Mouse (Mus musculus): ENCODE results near the gene Zfp358.

The Zfp358 gene

DNA sequence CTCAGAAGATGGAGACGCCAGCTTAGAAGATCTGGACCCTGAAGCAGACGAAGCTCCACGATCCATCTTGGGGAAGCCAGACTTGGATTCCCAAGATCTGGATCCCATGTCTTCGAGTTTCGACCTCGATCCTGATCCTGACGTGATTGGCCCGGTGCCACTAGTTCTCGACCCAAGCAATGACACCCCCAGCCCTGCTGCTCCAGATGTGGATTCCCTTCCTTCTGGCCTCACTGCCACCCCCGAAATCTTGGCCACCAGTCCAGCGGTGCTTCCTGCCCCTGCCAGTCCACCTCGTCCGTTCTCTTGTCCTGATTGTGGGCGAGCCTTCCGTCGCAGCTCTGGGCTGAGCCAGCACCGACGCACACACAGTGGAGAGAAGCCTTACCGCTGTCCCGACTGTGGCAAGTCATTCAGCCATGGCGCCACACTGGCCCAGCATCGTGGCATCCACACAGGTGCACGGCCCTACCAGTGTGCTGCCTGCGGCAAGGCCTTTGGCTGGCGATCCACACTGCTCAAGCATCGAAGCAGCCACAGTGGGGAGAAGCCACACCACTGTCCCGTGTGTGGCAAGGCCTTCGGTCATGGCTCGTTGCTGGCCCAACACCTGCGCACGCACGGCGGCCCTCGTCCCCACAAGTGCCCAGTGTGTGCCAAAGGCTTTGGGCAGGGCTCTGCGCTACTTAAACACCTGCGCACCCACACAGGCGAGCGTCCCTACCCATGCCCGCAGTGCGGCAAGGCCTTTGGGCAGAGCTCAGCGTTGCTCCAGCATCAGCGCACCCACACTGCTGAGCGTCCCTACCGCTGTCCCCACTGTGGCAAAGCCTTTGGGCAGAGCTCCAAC lies 2.9 kb downstream of the Zfp358 start:
- in situ Hi-C loops (cut with MboI; ENCODE audit: low pct_unique_long_range_greater_than_20kb in 1 of 2, low sequenced_read_pairs in 2 of 2, unreplicated experiment in 1 of 2), result no loop called here

DNA sequence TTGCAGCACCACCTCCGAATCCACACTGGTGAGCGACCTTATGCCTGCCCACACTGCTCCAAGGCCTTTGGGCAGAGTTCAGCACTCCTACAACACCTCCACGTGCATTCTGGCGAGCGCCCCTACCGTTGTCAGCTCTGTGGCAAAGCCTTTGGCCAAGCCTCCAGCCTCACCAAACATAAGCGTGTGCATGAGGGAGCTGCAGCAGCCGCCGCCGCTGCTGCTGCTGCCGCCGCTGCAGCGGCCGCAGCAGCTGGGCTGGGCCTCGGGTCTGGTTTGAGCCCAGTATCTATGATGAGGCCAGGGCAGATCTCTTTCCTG lies 3.5 kb downstream of the Zfp358 start:
- in situ Hi-C loops (cut with MboI; ENCODE audit: low pct_unique_long_range_greater_than_20kb in 1 of 2, low sequenced_read_pairs in 2 of 2, unreplicated experiment in 1 of 2), result no loop called here

DNA sequence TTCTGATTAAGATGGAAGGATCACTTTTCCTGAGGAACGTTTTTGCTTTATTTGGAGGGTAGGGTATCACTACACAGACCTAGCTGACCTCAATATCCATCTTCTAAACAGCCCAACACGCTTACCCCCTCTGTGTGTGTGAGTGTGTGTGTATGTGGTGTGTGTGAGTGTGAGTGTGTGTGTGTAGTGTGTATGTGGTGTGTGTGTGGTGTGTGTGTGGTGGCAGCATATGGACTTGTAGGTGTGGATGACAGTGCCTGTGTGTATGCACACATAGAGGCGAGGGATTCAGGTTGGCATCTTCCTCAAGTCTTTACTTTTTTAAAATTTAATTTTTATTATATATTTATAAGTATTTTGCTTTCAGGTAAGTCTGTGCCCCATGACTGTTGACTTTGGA lies 5.6 kb downstream of the Zfp358 start:
- in situ Hi-C loops (cut with MboI; ENCODE audit: low pct_unique_long_range_greater_than_20kb in 1 of 2, low sequenced_read_pairs in 2 of 2, unreplicated experiment in 1 of 2), result no loop called here

DNA sequence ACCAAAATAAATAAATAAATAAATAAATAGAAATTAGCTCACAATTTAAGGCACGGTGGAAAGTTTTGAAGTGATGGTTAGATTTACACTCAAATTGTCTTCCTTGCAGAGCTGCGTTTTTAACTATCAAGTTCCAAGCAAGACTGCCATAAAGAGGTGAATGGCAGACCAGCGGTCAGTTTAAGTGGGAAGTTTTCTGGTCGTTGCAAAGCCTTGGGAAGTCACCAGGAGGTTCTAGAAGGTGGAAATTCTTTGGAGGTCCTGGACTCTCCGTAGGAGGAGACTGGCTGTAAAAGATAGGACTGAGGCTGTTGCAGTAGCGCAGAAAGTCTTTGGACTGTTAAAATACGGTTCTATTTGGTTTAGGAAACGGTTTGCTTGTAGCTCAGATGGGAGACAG lies 6.8 kb downstream of the Zfp358 start:
- in situ Hi-C loops (cut with MboI; ENCODE audit: low pct_unique_long_range_greater_than_20kb in 1 of 2, low sequenced_read_pairs in 2 of 2, unreplicated experiment in 1 of 2), result no loop called here

DNA sequence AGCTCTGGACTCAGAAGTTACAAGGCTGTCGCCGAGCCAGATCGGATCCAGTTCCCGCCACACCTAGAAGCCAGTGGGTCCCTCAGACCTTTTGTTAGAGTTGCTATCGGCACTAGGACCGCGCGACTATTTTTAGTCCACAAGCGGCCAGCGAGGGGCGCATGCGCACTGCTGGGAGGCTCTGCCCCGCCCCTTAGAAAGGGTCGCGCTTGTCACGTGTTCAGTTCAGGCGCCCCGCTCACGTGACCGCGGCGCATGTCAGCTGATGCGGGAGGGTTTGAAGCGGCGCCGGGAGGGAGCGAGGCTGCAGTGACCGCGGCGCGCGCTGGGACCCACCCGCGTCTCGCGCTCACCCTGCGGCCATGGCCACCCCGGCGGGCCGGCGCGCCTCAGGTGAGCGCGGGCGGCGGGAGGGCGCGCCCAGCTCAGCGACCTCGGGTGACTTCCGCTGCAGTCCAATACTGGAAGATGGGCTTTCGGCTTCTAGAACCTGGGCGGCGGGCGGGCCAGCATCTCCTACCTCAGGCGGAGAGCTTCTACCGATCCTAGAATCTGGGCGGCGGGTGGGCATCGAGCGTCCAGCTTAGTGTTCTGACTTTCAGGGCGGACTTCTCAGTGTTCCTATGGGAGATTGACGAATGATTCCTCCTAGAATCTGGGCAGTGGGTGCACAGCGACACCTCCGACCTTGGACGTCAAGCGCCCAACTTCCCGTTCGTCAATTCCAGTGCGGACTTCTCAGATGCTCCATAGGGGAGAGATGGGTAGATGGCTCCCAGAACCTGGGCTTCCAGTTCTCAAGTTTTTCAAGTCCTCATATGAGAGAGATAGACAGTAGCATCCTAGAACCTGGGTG lies 7.5 kb downstream of the Zfp358 start, which contains the start of gene Mcoln1:
Gene Mcoln1 (plus strand): TSS at position 223 of the 856 bp plus-strand sequence.
- in situ Hi-C loops (cut with MboI; ENCODE audit: low pct_unique_long_range_greater_than_20kb in 1 of 2, low sequenced_read_pairs in 2 of 2, unreplicated experiment in 1 of 2), result no loop called here

DNA sequence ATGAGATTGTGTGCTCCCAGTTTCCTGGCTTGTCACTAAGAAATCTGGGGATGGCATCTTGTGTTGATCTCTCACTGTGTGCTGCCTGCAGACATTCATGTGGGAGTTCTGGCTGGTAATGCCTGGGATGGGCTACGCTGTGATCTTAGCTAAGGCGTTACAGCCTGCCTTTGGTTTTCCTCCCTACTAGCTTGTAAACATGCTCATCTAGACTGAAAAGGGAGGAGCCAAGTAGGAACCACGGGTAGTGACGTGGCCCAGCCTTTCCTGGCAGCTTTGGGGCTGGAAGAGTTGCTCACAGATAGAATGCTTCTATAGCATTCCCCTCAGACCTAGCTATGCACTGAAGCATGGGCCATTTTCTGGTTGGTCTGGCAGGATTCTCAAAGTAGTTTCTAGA lies 9.3 kb downstream of the Zfp358 start:
- in situ Hi-C loops (cut with MboI; ENCODE audit: low pct_unique_long_range_greater_than_20kb in 1 of 2, low sequenced_read_pairs in 2 of 2, unreplicated experiment in 1 of 2), result no loop called here

DNA sequence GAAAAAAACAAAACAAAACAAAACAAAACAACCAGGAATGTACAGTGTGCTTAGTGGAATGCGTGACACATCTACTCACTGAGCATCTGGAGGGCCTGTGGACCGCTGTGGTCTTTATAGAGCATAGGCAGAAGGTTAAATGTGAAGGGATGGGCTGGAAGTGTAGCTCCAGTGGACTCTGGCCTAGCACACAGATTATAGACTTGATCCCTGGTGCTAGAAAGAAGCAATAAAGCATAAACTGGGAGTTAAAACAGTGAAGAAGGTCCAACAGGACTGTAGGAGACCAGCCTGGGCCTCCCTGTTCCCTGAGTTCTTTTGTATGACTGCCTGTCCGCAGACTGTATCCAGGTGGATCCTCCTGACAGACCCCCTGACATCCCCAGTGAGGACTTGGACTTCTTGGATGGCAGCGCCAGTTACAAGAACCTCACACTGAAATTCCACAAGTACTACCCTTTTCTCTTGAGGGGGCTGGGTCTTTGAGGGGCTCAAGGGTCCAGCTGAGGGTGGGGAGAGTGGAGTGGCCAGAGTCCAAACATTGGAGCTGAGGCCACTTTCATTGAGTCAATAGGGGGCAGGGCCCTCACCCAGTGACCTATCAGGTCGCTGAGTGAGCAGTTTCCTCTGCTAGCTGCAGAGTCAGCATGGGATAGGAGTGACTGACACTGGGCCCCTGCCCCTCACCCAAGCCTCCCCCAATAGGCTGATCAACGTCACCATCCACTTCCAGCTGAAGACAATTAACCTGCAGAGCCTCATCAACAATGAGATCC lies 15.2 kb downstream of the Zfp358 start:
- in situ Hi-C loops (cut with MboI; ENCODE audit: low pct_unique_long_range_greater_than_20kb in 1 of 2, low sequenced_read_pairs in 2 of 2, unreplicated experiment in 1 of 2), result no loop called here

DNA sequence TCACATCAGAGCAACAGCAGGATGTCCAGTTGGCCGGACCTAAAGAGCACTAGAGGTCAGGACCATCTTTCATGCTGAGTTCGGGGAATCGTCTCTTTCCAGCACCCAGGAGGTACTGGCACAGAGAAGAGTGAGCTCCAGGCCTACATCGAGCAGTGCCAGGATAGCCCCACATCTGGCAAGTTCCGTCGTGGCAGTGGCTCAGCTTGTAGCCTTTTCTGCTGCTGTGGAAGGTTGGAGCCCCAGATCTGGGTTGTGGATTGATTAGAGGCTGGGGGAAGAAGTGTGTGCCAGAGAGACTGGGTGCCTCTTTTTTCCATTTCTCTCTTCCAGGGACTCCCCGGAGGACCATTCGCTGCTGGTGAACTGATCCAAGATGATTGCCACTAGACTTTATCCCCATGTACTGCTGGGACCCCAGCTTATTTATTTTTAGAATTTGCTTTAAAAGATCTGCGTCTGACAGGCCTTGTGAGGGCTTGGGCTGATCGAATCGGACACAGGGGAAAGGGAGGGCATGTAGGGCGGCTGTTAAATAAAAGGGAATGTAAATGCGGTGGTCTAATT lies 21.8 kb downstream of the Zfp358 start:
- in situ Hi-C loops (cut with MboI; ENCODE audit: low pct_unique_long_range_greater_than_20kb in 1 of 2, low sequenced_read_pairs in 2 of 2, unreplicated experiment in 1 of 2), result no loop called here

DNA sequence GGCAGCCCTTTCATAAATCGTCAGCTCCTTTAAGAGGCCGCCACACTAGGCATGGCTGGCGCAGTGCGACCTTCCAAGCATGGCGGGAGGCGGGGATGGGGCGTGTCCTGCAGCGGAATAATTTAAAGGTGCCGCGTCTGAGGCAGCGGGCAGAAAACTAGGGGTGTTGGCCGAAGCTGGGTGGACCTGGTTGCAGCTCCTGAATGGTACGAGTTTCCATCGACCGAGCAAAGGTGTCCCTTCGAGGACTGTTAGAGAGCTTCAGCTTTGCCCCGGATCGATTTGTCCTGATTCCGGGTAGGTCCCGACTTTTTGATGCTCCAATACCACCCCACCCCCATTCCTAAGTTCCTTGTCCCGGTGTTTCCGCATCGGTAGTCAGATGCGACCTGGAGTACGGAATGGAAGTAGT lies 22.3 kb downstream of the Zfp358 start, which contains the start of gene Pnpla6:
Gene Pnpla6 (plus strand): TSS at position 125 of the 412 bp plus-strand sequence.
- in situ Hi-C loops (cut with MboI; ENCODE audit: low pct_unique_long_range_greater_than_20kb in 1 of 2, low sequenced_read_pairs in 2 of 2, unreplicated experiment in 1 of 2), result no loop called here

DNA sequence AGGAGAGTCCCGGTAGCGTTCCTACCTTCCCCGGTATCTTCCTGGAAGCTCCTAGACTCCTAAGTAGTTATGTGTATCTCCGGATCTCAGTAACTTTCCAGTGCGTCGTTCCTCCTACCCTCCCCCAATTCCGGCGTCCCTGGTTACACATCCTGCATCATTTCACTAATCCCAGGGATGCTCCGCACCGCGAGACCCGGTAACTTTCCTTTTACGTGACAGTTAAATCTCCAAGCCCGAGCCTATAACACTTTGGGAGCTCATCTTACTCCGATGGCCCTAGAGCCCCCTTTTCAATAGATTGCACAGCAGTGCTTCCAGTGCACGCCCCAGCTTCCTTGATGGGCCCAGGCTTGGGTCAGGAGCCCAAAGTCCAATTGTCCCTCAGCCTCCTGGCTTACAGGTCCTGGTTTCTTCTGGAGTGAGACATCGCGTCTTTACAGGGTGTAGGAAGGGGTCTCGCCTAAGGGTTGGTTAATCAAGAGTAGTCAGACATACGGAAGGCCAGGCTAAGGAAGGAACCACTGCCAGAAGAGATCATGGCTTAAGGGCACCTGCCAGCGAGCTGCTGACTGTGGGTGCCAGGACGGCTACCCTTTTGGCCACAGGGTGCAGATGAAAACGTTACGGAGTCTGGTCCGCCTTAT lies 23.0 kb downstream of the Zfp358 start:
- in situ Hi-C loops (cut with MboI; ENCODE audit: low pct_unique_long_range_greater_than_20kb in 1 of 2, low sequenced_read_pairs in 2 of 2, unreplicated experiment in 1 of 2), result no loop called here

DNA sequence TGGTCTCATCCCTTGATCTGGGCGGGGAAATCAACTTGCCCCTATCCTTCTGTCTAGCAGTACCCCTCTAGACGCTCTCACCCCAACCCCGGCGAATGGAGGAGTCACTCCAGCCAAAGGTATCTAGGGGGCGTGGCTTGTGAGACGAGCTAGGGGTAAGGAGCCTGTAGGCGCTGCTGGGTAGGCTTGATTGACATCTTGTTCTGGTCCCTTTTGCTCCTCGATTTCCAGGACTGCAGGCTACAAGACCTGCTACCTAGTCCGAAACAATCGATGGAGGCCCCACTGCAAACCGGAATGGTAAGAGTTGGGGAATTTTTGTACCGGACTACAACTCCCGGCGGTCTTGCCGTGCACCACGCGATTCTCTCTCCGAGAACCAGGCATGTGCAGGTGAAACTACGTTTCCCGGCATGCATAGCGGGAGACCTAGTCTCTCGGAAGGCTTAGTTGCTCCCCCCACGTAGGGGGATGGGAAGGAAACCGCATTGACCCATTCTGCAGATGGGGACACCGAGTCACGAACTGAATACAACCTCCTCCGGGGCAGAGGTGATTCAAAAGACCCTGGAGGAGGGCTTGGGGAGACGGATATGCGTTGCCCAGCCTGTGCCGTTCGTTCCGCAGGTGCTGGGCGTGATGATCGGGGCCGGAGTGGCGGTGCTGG lies 23.6 kb downstream of the Zfp358 start:
- in situ Hi-C loops (cut with MboI; ENCODE audit: low pct_unique_long_range_greater_than_20kb in 1 of 2, low sequenced_read_pairs in 2 of 2, unreplicated experiment in 1 of 2), result no loop called here

DNA sequence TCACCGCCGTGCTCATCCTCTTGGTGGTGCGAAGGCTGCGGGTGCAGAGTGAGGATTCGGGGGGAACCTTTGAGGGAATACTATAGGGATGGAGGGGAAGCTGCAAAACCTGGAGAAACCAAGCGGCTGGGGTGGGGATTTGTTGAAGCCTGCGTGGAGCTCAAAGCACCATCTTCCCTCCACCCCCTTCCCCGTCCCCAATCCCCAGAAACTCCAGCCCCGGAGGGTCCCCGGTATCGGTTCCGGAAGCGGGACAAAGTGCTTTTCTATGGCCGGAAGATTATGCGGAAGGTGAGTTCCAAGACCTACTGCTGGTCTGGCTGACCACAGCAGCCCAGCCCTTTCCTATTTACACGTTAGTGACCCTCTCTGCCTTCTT lies 24.2 kb downstream of the Zfp358 start:
- in situ Hi-C loops (cut with MboI; ENCODE audit: low pct_unique_long_range_greater_than_20kb in 1 of 2, low sequenced_read_pairs in 2 of 2, unreplicated experiment in 1 of 2), result no loop called here

DNA sequence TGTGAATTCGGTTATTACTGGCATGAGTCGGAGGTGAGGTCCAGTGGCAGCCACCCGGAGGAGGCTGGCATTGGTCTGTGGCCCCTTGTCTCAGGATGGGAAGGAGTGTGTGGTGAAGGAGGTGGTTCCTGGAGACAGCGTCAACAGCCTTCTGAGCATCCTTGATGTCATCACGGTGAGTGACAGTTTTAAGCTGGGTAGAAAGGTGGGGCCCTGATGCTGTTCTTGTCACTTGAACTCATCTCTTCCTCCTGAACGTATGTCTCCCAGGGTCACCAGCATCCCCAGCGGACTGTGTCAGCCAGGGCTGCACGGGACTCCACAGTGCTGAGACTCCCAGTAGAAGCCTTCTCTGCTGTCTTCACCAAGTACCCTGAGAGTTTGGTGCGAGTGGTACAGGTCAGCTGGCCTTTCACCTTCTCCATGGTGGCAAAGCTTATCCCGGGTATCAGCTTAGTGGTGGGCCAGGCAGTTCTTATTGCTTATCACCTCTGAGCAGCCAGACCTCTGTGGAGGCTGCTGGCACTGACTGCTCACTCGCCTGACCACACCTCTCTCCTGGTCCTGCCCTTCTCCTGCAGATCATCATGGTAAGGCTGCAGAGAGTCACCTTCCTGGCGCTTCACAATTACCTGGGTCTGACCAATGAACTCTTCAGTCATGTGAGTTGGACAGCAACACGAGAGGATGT lies 29.2 kb downstream of the Zfp358 start:
- in situ Hi-C loops (cut with MboI; ENCODE audit: low pct_unique_long_range_greater_than_20kb in 1 of 2, low sequenced_read_pairs in 2 of 2, unreplicated experiment in 1 of 2), result no loop called here

DNA sequence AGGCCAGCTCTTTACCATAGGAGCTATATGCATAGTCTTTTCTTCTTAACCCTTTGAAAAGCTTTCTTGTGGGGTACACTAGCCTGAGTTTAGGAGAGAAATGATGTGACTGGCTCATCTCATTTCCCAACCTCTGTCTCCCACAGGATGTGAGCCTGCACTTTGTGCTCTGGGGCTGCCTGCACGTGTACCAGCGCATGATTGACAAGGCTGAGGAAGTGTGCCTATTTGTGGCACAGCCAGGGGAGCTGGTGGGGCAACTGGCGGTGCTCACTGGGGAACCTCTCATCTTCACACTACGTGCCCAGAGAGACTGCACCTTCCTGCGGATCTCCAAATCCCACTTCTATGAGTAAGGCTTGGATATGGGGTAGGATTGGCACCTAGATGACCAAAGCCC lies 37.9 kb downstream of the Zfp358 start:
- in situ Hi-C loops (cut with MboI; ENCODE audit: low pct_unique_long_range_greater_than_20kb in 1 of 2, low sequenced_read_pairs in 2 of 2, unreplicated experiment in 1 of 2), result no loop called here

DNA sequence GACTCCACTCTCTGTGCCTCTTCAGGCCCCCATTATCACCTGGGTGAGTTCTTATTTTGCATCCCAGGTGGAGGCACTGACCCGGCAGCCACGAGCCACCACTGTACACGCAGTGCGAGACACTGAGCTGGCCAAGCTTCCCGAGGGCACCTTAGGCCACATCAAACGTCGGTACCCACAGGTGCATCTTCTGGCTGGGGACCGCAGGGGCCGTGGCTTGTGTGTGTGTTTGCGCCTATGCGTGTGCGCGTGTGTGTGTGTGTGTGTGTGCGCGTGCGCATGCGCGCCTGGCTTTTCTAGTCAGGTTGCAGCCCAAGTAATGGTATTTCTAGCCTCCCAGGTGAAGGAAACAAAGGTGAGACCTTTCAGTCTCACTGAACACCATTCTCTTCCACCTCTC lies 39.0 kb downstream of the Zfp358 start:
- in situ Hi-C loops (cut with MboI; ENCODE audit: low pct_unique_long_range_greater_than_20kb in 1 of 2, low sequenced_read_pairs in 2 of 2, unreplicated experiment in 1 of 2), result no loop called here

DNA sequence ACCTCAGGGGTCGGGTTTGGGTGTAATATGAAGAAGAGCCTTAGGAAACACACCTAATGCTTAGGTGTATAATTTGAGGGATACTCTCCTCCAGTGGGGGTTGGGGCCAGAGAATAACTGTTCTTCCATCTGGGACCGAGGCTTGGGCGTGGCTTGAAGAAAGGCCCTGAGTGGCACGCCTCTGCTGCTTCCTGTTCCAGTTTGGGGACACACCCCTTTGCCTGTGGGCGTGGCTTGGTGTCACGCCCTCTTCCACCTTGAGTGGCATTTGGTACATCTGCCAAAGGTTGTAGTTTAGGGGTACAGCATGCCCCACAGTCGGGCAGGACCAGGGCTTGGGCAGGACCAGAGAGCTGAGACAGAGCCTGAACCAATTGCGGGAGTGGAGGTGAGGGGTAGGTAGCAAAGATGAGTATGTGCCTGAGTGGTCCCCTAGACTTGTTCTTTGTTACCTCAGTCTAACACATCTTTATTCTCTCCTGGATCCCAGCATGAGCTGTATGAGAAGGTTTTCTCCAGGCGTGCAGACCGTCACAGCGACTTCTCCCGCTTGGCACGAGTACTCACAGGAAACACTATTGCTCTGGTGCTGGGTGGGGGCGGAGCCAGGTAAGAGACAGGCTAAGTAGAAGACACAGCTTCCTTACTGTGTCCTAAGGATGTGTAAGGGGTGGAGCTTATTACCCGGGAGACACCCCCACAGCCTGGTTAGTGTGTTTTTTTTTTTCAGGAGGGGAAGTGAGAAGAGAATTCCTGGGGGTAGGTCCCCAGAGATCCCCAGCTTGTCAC lies 43.3 kb downstream of the Zfp358 start:
- in situ Hi-C loops (cut with MboI; ENCODE audit: low pct_unique_long_range_greater_than_20kb in 1 of 2, low sequenced_read_pairs in 2 of 2, unreplicated experiment in 1 of 2), result no loop called here

DNA sequence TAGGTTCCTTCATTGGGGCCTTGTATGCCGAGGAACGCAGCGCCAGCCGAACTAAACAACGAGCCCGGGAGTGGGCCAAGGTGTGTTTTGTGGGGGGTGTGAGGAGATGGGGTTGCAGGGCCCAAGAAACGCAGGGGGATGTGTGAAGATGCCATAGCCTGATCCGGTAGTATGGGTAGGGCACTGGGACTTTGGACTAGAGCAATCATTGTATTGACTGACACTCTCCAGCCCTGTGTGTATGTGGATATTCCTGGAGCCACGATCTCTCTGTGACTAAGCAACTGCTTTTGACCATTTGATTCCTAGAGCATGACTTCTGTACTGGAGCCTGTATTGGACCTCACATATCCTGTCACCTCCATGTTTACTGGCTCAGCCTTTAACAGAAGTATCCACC lies 44.0 kb downstream of the Zfp358 start:
- in situ Hi-C loops (cut with MboI; ENCODE audit: low pct_unique_long_range_greater_than_20kb in 1 of 2, low sequenced_read_pairs in 2 of 2, unreplicated experiment in 1 of 2), result no loop called here
